Mouse (Mus musculus) CD4-positive helper T cell, adult 2 months (primary cell): ENCODE data around the gene Shtn1.

ENCODE experiments used
- DNase-seq: peaks from one replicate; pipeline ENCODE4 v3.0.0-alpha.2; 2012; ENCODE audit warnings: low read depth, missing footprints, low spot score

Shtn1 gene

GRCm38 (mm10) chr19:58970826-58971225, 105.1 kb downstream of the Shtn1 start:
- no peak for DNase-seq

DNA sequence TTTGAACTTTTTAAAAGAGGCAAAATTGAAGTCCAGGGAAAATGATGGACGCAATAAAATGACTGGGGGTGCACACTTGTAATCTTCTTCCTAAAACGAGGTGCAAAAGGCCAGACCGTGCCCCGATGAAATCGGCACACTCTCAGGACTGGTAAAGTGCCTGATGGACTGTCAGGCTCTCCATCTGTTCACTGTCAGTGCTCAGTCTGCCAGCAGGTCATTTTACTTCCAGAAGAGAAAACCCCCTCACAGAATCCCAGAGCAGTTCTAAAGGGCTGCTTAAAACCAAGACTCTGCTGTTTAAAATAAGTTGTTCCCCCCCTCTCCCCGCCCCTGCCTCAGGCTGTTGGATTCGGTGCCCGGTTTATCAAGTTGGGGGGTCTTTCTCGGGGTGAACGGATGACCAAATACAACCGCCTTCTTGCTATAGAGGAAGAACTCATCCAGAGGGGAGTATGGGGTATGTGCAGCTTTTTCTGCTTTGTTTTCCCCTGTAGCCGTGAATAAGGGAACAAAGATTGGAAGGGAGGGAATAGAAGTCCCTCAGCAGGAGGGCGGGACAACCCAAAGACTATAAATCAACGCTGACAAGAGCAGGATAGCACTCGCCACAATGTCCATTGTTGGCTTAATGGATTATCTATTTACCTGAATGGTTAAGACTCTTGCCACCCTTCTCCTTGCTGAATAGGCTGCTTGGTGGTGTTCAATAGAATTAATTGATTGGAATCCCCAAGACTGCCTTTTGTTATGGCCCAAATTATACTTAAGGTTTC, 107.0 kb downstream of the Shtn1 start:
- no peak for DNase-seq

DNA sequence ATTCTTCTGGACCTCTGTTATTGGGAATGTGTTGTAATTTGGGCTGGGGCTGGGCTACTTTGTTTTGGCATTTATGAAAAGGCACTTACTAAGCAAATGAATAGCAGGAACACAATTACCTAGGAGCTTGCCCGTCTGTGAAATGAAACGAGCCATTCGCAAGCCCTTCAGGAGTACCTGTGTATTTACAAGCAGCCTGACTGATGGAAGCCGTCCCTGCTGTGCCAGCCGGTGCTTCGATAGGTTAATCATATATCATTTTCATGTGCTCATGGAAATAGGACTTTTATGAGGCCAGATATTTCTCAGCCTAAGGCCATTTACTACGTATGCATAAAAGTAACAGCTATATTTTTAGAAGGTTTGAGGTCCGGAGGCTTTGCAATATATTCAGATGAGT, 112.9 kb downstream of the Shtn1 start:
- no peak for DNase-seq

GRCm38 (mm10) chr19:58954779-58955178, 121.1 kb downstream of the Shtn1 start:
- DNase-seq: no peak

DNA sequence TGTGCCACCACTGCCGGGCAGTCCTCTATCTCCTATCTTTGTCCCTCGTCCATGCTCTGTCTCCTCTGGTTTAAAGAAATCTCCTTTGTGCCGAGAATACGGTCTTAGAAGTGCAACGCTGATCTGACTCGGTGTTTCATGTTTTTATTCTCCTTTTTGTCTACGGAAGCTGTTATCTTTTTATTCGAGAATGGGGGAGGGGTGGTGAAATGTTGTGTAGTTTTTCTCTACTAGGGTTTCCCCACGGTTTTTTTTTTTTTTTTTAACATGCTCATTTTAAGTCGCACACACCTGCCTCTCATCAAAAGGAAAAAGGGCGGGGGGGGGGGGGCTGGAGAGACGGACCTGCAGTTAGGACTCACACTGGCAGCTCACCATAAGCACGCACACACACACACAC, 123.7 kb downstream of the Shtn1 start:
- no peak for DNase-seq

GRCm38 (mm10) chr19:58951521-58951920, 124.4 kb downstream of the Shtn1 start:
- DNase-seq: no peak

- DNase-seq: no peak
These were observed 129.9 kb downstream of the Shtn1 start for GRCm38 (mm10) chr19:58945959-58946358.

- peak; percentile 95 for DNase-seq
These were observed 132.8 kb downstream of the Shtn1 start, which contains the start of the genes Eno4 and Hspa12a for GRCm38 (mm10) chr19:58942841-58943828. Eno4 (plus strand) TSS chr19:58943425. Hspa12a (minus strand) TSS chr19:58943654.

- no peak for DNase-seq
These were observed 142.8 kb downstream of the Shtn1 start for GRCm38 (mm10) chr19:58933062-58933461.

GRCm38 (mm10) chr19:58931081-58931800, 144.7 kb downstream of the Shtn1 start:
- DNase-seq: no peak
